Mouse (Mus musculus): ENCODE measurements around the gene Agpat4. TPM values are rescaled to one million over a fixed set of nuclear protein-coding genes. Genes with fewer than 3 reads are reported as not detected.

Gene Agpat4
- polyA plus RNA-seq, 1 experiment from 2014 or later: 38.8 TPM

DNA sequence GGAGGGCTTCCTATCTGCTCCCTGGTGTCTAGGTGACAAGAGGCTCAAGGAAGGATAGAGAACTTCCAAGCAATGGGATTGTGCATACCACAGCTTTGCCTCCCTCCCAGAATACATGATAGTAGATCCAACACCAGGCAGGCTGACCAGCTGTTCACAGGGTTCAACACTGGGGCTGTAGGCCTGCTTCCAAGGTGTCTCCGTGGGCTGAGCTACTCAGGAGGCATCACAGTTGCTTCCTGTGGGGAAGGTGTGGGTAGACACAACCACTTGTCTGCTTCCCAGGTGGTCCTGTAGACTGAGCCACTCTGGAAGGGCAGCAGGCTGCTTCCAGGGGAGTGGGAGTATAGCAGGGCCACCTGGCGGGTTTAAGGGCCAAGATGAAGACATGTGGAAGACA lies 35.8 kb downstream of the Agpat4 start:
- Histone ChIP-seq H3K4me2 (replicated peaks) (no peak overlapping the region), H3K27me3 (no peaks in the 10 kb centered on the region), H3K27ac (no peak overlapping the region), H3K4me3 (no peak overlapping the region), H3K9ac (no peak overlapping the region), H3K4me1 (no peaks in the 10 kb centered on the region), H3K9me3 (no peaks in the 10 kb centered on the region), H3K36me3 (peaks cover 46% of the 10 kb centered on the region)
- WGBS: 44% methylated on average over 2 of the region's 2 CpGs
- ATAC-seq (ENCODE audit: low FRiP score, low read depth): no peak

DNA sequence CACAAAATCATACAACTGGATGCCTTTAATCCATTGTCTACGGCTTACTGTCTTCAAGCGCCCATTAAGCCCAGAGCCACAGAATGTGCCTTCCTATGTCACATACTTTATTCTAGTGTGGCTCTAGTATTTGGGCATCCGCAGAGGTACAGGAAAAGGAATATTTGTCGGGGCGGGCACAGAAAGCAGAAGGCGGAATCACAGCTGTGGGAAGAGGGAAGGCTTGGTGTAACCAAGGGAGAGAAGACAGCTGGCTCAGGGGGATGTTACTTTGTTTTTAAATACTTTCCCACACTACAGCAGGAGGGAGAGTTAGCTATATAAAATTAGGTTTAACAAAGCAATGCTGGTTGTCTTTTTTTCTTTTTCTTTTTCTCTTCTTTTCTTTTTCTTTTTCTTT lies 36.7 kb downstream of the Agpat4 start:
- H3K9me3 ChIP-seq: no peaks in the 10 kb centered on the region
- peaks cover 42% of the 10 kb centered on the region for H3K36me3 ChIP-seq
- H3K4me3 ChIP-seq: no peak overlapping the region
- no peak overlapping the region for H3K9ac ChIP-seq
- 85% methylated on average over 6 of the region's 6 CpGs for WGBS
- H3K27me3 ChIP-seq: no peaks in the 10 kb centered on the region
- no peak overlapping the region for H3K27ac ChIP-seq
- no peak for ATAC-seq (ENCODE audit: low FRiP score, low read depth)
- no peaks in the 10 kb centered on the region for H3K4me1 ChIP-seq
- no peak overlapping the region for H3K4me2 ChIP-seq (replicated peaks)

DNA sequence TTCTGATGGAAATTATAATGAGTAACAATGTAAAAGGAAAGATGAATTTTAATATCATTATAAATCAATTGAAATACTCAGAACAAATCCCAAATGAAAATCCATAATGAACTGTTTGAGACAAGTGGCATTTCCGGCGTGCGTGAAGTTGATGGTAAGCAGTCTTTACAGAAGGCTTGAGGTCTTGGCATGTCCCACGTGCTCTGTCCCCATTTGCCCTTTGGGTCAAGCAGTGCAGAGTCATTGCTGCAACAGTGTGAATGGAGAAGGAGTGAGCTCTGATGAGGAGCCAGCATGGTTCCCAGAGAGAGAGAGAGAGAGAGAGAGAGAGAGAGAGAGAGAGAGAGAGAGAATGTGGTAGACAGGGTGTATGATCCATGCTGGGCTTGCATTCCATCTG lies 37.4 kb downstream of the Agpat4 start:
- H3K27ac ChIP-seq: no peak overlapping the region
- H3K4me2 ChIP-seq (replicated peaks): no peak overlapping the region
- no peaks in the 10 kb centered on the region for H3K27me3 ChIP-seq
- no peak overlapping the region for H3K9ac ChIP-seq
- WGBS: 90% methylated on average over 4 of the region's 4 CpGs
- no peaks in the 10 kb centered on the region for H3K9me3 ChIP-seq
- no peaks in the 10 kb centered on the region for H3K4me1 ChIP-seq
- peaks cover 44% of the 10 kb centered on the region for H3K36me3 ChIP-seq
- H3K4me3 ChIP-seq: no peak overlapping the region
- no peak for ATAC-seq (ENCODE audit: low FRiP score, low read depth)

DNA sequence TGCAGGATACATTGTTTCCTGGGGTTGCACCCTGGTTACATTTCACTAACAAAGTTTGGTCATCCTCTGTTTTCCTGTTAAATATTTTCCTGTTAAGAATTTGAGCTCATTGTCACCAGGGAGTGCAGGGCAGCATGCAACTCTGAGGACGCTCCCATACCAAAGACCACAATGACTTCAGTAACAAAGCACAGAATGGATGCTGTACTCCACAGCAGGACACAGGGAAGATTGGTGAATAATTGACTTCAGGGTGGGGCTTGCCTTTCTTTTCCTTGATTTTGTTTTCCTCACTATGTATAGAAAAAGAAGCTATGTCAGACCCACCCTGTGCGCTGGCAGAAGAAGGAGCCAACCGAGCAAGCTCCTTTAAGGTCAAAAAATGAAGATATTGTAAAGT lies 38.2 kb downstream of the Agpat4 start:
- WGBS: 89% methylated on average over 3 of the region's 3 CpGs
- ATAC-seq (ENCODE audit: low FRiP score, low read depth): no peak
- peaks cover 40% of the 10 kb centered on the region for H3K36me3 ChIP-seq
- no peak overlapping the region for H3K4me2 ChIP-seq (replicated peaks)
- H3K4me1 ChIP-seq: 0 out of 2 replicates have a peak, but pooled peaks cover 5% of the 10 kb centered on the region
- H3K27me3 ChIP-seq: no peaks in the 10 kb centered on the region
- H3K9ac ChIP-seq: no peak overlapping the region
- H3K9me3 ChIP-seq: no peaks in the 10 kb centered on the region
- no peak overlapping the region for H3K4me3 ChIP-seq
- H3K27ac ChIP-seq: no peak overlapping the region

DNA sequence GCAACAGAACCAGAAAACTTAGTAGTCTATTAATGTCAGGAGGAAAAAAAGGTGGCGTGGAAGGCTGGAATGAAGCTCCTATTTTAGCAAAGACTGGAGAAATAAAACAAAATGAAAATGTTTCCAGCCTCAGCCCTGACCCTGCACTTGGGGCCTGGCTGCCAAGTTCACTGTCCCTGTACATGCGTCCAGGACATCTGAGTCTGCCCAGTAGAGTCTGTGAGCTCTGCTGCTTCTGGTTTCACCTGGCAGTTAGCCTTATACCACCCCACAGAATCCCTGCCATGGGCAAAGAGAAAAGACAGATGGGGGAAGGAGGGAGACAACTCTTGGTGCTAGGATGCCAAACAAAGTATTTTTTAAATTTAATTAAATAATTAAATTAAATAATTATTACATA lies 38.7 kb downstream of the Agpat4 start:
- ATAC-seq (ENCODE audit: low FRiP score, low read depth): no peak
- 86% methylated on average over 2 of the region's 2 CpGs for WGBS
- Histone ChIP-seq H3K4me2 (replicated peaks) (no peak overlapping the region), H3K4me1 (peaks cover 5% of the 10 kb centered on the region; the same call in 1 of the 2 replicates), H3K9ac (no peak overlapping the region), H3K36me3 (peaks cover 35% of the 10 kb centered on the region), H3K4me3 (no peak overlapping the region), H3K27me3 (no peaks in the 10 kb centered on the region), H3K27ac (no peak overlapping the region), H3K9me3 (no peaks in the 10 kb centered on the region)

DNA sequence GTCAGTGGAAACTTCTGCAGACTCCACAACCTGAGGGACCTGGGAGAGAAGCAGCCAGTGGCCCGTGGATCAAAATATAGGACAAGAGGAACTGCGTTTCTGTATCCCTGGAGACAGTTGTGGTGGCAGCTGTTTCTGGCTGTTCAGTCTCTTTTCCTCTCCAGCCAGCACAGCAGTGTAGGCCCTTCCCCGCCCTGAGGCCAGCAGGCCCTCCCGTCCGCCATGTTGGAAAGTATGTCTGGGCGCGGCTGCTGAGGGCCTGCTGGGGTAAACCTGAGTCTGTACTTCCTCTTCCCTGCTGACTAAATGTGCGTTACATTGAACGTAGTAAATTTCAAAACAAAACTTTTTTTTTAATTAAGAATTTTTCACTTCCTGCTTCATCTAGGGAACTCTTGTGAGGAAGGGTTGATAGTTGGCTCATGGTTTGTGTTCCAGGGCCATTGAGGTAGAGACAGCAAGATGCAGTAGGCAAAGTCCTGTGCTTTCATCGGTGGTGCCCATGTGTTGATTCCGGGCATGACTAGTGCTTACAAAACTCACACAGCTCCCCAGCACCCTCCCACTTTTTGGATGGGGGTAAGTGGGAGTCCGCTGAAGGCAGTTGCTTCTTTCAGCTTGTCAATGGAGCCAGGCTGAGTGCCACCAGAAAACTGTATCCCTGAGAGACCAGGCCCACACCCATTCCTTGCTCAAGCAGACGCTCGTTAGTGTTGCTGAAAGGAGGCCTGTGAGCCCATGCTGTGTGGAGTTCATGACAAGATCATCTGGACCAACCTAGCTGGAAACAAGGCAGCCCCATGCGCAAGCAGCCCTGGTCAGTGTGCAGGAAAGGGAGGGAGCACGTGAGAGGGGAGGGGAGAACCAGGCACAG lies 40.9 kb downstream of the Agpat4 start:
- H3K9ac ChIP-seq: no peak overlapping the region
- H3K27ac ChIP-seq: no peak overlapping the region
- ATAC-seq (ENCODE audit: low FRiP score, low read depth): no peak
- WGBS: 81% methylated on average over 16 of the region's 16 CpGs
- H3K4me2 ChIP-seq (replicated peaks): no peak overlapping the region
- H3K9me3 ChIP-seq: no peaks in the 10 kb centered on the region
- H3K36me3 ChIP-seq: peaks cover 13% of the 10 kb centered on the region
- H3K4me3 ChIP-seq: no peak overlapping the region
- no peaks in the 10 kb centered on the region for H3K27me3 ChIP-seq
- H3K4me1 ChIP-seq: peaks cover 26% of the 10 kb centered on the region

DNA sequence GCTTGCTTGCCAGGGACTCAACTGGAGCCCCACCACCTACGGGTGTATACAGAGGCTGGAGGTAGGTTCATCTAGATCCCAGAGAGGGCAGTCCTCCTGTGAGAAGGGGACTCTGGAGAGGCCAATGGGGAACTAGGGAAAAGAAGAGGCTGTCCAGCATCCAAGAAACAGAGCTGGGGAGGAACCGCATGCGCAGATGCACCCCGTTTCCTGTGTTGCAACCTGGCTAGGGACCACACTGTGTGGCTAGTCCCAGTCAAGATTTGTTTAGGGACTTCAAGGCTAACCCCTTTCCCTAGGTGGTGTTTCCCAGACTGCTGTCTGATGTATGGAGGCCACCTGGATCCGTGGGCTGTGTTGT lies 41.5 kb downstream of the Agpat4 start:
- H3K9ac ChIP-seq: no peak overlapping the region
- 87% methylated on average over 5 of the region's 5 CpGs for WGBS
- peaks cover 26% of the 10 kb centered on the region for H3K4me1 ChIP-seq
- no peak for ATAC-seq (ENCODE audit: low FRiP score, low read depth)
- no peak overlapping the region for H3K4me2 ChIP-seq (replicated peaks)
- no peak overlapping the region for H3K27ac ChIP-seq
- H3K9me3 ChIP-seq: no peaks in the 10 kb centered on the region
- no peak overlapping the region for H3K4me3 ChIP-seq
- peaks cover 11% of the 10 kb centered on the region for H3K36me3 ChIP-seq
- H3K27me3 ChIP-seq: no peaks in the 10 kb centered on the region

DNA sequence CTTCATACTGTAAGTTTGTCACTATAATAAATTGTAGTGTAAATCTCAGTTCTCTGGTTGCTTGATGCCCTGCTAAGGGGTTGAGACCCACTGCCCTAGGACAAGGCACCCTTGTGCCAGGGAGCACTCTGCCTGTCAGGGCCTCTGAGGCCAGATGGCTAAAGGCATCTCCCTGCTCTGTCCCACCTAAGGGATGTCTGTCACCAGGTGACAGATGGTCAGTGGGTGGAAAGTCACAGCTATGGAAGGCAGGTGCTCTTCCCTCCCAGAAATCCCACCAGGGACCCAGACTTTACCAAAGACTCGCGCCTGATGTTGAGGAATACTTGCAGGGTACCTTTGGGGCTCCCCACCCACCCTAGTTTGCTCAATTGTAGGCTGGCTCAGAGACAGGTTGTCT lies 42.0 kb downstream of the Agpat4 start:
- Histone ChIP-seq H3K27ac (no peak overlapping the region), H3K9ac (no peak overlapping the region), H3K27me3 (no peaks in the 10 kb centered on the region), H3K4me3 (no peak overlapping the region), H3K36me3 (peaks cover 11% of the 10 kb centered on the region), H3K4me1 (peaks cover 26% of the 10 kb centered on the region), H3K9me3 (no peaks in the 10 kb centered on the region), H3K4me2 (replicated peaks) (no peak overlapping the region)
- 97% methylated on average over 2 of the region's 2 CpGs for WGBS
- no peak for ATAC-seq (ENCODE audit: low FRiP score, low read depth)

DNA sequence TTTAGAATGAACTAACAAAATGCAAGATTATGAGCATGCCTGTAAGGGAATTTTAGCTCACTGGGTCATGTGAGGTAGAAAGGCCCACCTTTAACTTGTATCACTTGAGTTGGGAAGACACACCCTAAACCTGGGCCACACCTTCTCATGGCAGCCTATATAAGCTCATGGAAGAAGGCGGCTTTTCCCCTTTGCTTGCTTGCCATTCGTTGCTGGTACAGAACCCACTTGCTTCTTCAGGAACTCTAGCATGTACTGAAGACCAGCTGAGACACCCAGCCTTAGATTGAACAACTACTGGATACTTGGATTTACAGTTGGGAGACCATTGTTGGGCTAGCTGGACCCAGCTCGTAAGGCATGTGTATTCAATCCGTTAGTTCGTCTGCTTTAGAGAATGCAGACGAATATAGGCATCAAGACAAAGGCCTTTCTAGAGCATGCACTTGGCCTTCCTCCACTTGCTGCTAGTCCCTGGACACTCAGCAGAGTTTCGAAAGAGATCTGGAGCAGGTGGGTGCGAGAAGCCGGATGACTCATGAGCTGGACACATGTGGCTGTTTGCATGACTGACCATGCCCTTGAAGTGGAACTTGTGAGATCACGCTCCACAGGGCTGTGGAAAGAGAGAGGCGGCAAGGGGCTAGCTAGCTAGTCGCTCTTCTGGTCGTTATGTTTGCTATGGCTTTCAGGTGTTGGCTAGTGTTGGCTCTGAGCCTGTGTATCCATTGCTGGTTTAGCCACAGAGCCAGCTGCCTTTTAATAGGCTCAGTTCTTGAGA lies 42.7 kb downstream of the Agpat4 start:
- no peak overlapping the region for H3K9ac ChIP-seq
- no peaks in the 10 kb centered on the region for H3K27me3 ChIP-seq
- WGBS: 85% methylated on average over 13 of the region's 13 CpGs
- no peak for ATAC-seq (ENCODE audit: low FRiP score, low read depth)
- no peak overlapping the region for H3K4me3 ChIP-seq
- no peak overlapping the region for H3K27ac ChIP-seq
- H3K4me2 ChIP-seq (replicated peaks): no peak overlapping the region
- no peaks in the 10 kb centered on the region for H3K9me3 ChIP-seq
- peaks cover 26% of the 10 kb centered on the region for H3K4me1 ChIP-seq
- H3K36me3 ChIP-seq: peaks cover 11% of the 10 kb centered on the region

DNA sequence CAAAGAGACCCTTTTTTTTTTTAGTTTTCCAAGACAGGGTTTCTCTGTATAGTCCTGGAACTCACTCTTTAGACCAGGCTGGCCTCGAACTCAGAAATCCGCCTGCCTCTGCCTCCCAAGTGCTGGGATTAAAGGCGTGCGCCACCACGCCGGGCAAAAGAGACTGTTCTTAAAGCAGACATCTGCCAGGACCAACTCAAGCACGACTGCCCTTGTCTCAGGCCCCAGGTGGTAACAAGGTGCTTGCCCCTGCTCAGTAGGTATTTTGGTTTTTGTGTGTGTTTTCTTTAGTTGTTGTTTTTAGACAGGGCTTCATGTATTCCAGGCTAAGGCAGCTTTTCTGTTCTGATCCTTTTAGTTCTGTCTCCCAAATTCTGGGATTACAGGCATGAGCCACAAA lies 43.4 kb downstream of the Agpat4 start:
- 91% methylated on average over 7 of the region's 7 CpGs for WGBS

DNA sequence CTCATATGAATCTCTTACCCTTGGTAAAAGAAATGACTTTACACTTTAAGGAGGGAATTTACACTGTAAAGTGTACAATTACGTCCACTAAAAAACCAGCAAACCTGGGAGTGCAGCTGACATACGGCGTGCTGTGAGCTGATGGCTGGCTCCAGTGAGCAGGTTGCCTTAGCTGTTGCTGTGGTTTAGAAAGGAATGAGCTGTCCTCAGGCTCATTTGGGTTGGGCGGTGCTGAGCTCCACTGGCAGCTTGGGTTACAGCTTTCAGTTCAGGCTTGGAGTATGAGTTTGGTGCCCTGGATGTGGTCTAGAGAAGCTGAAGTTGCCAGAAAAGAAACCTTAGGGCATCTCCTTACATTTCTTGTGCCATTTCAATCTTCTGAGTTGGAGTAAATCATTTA lies 44.3 kb downstream of the Agpat4 start:
- H3K9ac ChIP-seq: no peak overlapping the region
- H3K36me3 ChIP-seq: peaks cover 11% of the 10 kb centered on the region
- H3K9me3 ChIP-seq: no peaks in the 10 kb centered on the region
- no peak for ATAC-seq (ENCODE audit: low FRiP score, low read depth)
- H3K4me2 ChIP-seq (replicated peaks): no peak overlapping the region
- WGBS: 43% methylated on average over 4 of the region's 4 CpGs
- H3K27me3 ChIP-seq: no peaks in the 10 kb centered on the region
- H3K4me3 ChIP-seq: no peak overlapping the region
- H3K27ac ChIP-seq: peak overlapping the region; percentile 65; the same call in 1 of the 2 replicates
- peaks cover 30% of the 10 kb centered on the region for H3K4me1 ChIP-seq

More for the DNA sequence above, 43.4 kb downstream of the Agpat4 start:
- ATAC-seq (ENCODE audit: low FRiP score, low read depth): no peak
- Histone ChIP-seq H3K4me2 (replicated peaks) (no peak overlapping the region), H3K9me3 (no peaks in the 10 kb centered on the region), H3K4me1 (peaks cover 26% of the 10 kb centered on the region), H3K27ac (no peak overlapping the region), H3K27me3 (no peaks in the 10 kb centered on the region), H3K4me3 (no peak overlapping the region), H3K36me3 (peaks cover 11% of the 10 kb centered on the region), H3K9ac (no peak overlapping the region)

DNA sequence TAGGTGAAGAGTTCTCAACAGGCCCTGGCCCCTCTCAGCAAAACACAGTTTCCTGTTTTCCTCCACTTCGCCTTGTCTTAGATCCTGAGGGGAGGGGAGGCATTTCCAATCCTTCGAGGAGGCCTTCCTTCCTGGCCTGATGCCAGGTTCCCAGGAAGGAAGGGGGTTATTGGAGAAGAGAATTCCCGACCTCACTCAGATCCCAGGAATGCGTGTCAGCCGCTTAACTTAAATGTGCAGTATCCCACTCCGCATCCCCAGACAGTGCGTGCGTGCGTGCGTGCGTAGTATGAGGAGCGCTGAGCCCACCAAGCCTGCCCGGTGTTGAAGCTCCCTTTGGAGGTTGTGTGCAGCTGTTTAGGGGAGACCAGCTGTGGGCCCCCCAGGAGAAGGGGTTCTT lies 44.9 kb downstream of the Agpat4 start:
- Histone ChIP-seq H3K27me3 (no peaks in the 10 kb centered on the region), H3K27ac (no peak overlapping the region; the same call in 1 of the 2 replicates), H3K4me1 (peaks cover 36% of the 10 kb centered on the region), H3K4me3 (no peak overlapping the region), H3K9me3 (no peaks in the 10 kb centered on the region), H3K9ac (no peak overlapping the region), H3K36me3 (peaks cover 11% of the 10 kb centered on the region), H3K4me2 (replicated peaks) (0 out of 2 replicates have a peak overlapping the region, but pooled peaks have one; percentile 21)
- peak; percentile 51; the same call in 1 of the 2 replicates for ATAC-seq (ENCODE audit: low FRiP score, low read depth)
- 55% methylated on average over 13 of the region's 13 CpGs for WGBS
